Mouse (Mus musculus) activated CD4-positive, CD25-positive, alpha-beta regulatory T cell (primary cell): ENCODE data around the gene Guf1. TPM values are rescaled to one million over a fixed set of nuclear protein-coding genes. Genes with fewer than 3 reads are reported as not detected.

Experiments
- polyA plus RNA-seq, 2 experiments: library from polyadenylated mRNA; unstranded; fragments of 100-300 nt; shearing (Covaris generic); gene quantifications; one replicate each; pipeline ENCODE4 v1.2.1; 2017

Gene Guf1
- polyA plus RNA-seq: 10 to 100 TPM; 26.9 to 45.3 TPM

GRCm38 (mm10) chr5:69556628-69557403 lies at the start of gene Guf1:
TSS of gene Guf1 (plus strand) at chr5:69556923.

GRCm38 (mm10) chr5:69542489-69542888 lies 14.2 kb upstream of the Guf1 start, which contains the start of gene Yipf7:
TSS of gene Yipf7 (minus strand) at chr5:69542648.

GRCm38 (mm10) chr5:69591640-69592461 lies 35.1 kb downstream of the Guf1 start, which contains the start of gene Gnpda2:
TSS of gene Gnpda2 (minus strand) at chr5:69592340.

Other genes with a start within 250 kb of the Guf1 start
- under 1 TPM in 1 of 2 experiments, not detected in 1; 0.12 TPM for gene Kctd8, start 215.2 kb upstream of the Guf1 start, polyA plus RNA-seq
- not detected for gene Yipf7, start 14.3 kb upstream of the Guf1 start, polyA plus RNA-seq
- gene Gnpda2, start 35.4 kb downstream of the Guf1 start, polyA plus RNA-seq: 10 to 100 TPM; 57.5 to 65.8 TPM